Mouse (Mus musculus) embryonic fibroblast, embryonic 13.5 days (primary cell): ENCODE results near the gene Pdgfc. TPM values are rescaled to one million over a fixed set of nuclear protein-coding genes. Genes with fewer than 3 reads are reported as not detected.

ENCODE experiments used
- H3K27ac ChIP-seq: 2 replicates; pipeline ENCODE4 v1.5.1; 2012; ENCODE audit warnings: low read length, control low read depth, inconsistent platforms; ENCODE audit not compliant: insufficient read depth
- H3K4me1 ChIP-seq: 2 replicates; pipeline ENCODE4 v1.6.1; 2011; ENCODE audit warnings: low read length; ENCODE audit not compliant: control insufficient read depth, insufficient read depth
- H3K4me3 ChIP-seq: 2 replicates; pipeline ENCODE4 v1.5.1; 2011; ENCODE audit warnings: mild to moderate bottlenecking, control low read depth, low read length; ENCODE audit not compliant: insufficient read depth
- CTCF ChIP-seq: IDR thresholded peaks from 2 replicates; pipeline ENCODE4 v1.5.1; 2011; ENCODE audit warnings: mild to moderate bottlenecking, control low read depth, low read length, moderate library complexity, borderline replicate concordance; ENCODE audit not compliant: insufficient read depth
- POLR2A ChIP-seq: IDR thresholded peaks from 2 replicates; pipeline ENCODE4 v1.6.1; 2011; ENCODE audit warnings: low read depth, mild to moderate bottlenecking, control low read depth, low read length, moderate library complexity
- polyA plus RNA-seq: library from polyadenylated mRNA; stranded (reverse); fragments of >200 nt; gene quantifications from 2 replicates; pipeline ENCODE4 v1.2.4, GENCODE M21; 2011; ENCODE audit warnings: low read depth; ENCODE audit not compliant: missing spikeins, insufficient read length

Pdgfc gene
- polyA plus RNA-seq, 1 experiment, result 68.1 TPM

- TF ChIP-seq CTCF (no peak), POLR2A (no peak)
- Histone ChIP-seq H3K4me3 (no peak overlapping the region), H3K27ac (no peak overlapping the region), H3K4me1 (peaks cover 5% of the 10 kb centered on the region; the same call in 1 of the 2 replicates)
Observed at GRCm38 (mm10) chr3:81243591-81243990, 207.4 kb downstream of the Pdgfc start.

GRCm38 (mm10) chr3:81262801-81263200, 226.6 kb downstream of the Pdgfc start:
- H3K4me3 ChIP-seq, result no peak overlapping the region
- no peak for TF ChIP-seq POLR2A
- TF ChIP-seq CTCF, result no peak
- no peaks in the 10 kb centered on the region for H3K4me1 ChIP-seq
- no peak overlapping the region for H3K27ac ChIP-seq

Other genes starting within 250 kb of the Pdgfc start
- 0.33 TPM in 1 of 2 replicates, not detected in the other for gene Gria2, start 233.6 kb upstream of the Pdgfc start, polyA plus RNA-seq
- 6.8 and 18.0 TPM in 2 replicates for gene Glrb, start 122.8 kb upstream of the Pdgfc start, polyA plus RNA-seq